Mouse (Mus musculus): ENCODE data around the gene Gtf3a. TPM values are rescaled to one million over a fixed set of nuclear protein-coding genes. Genes with fewer than 3 reads are reported as not detected.

Gtf3a gene
- total and polyA plus RNA-seq, 3 experiments = 110 to 133 (median 130) TPM

GRCm38 (mm10) chr5:146933466-146933865 lies 15.0 kb upstream of the Gtf3a start:
- Histone ChIP-seq H3K9ac (ENCODE audit: insufficient read depth, low read depth) (no peak overlapping the region), H3K4me2 (ENCODE audit: insufficient read depth, low read depth, poor library complexity, severe bottlenecking) (no peak overlapping the region), H3K9me3 (replicated peaks; ENCODE audit: low read length) (no peaks in the 10 kb centered on the region), H3K79me2 (replicated peaks; ENCODE audit: control insufficient read depth, extremely low read depth, insufficient read depth, poor library complexity, severe bottlenecking) (no peaks in the 10 kb centered on the region), H3K27ac (ENCODE audit: insufficient read depth, low read depth) (no peak overlapping the region), H3K36me3 (replicated peaks in 1 of 2; ENCODE audit: control insufficient read depth in 1 of 2, insufficient read depth in 1 of 2, low read length in 1 of 2) (no peaks in the 10 kb centered on the region), H3K4me3 (replicated peaks in 1 of 3; ENCODE audit: low read depth in 2 of 3, low read length in 2 of 3, poor library complexity in 1 of 3) (no peak overlapping the region), H3K4me1 (ENCODE audit: control insufficient read depth in 1 of 2, insufficient read depth in 2 of 2) (peaks cover 3 to 7% of the 10 kb centered on the region in 2 experiments; a peak in 3 of 4 replicates), H3K27me3 (replicated peaks) (no peaks in the 10 kb centered on the region)
- no peak for DNase-seq (ENCODE audit: extremely low read depth)
- dilution Hi-C loops (cut with MboI; ENCODE audit: extremely low pct_ligation_motif_present, extremely low pct_unique_long_range_greater_than_20kb, low sequenced_read_pairs) = no loop called here
- in situ Hi-C loops (cut with MboI; ENCODE audit: low pct_ligation_motif_present, low pct_unique_long_range_greater_than_20kb, low sequenced_read_pairs) = no loop called here
- no peak for TF ChIP-seq PAX5 (IDR thresholded peaks at IDR 0.05; ENCODE audit: low read length)
- no peak for TF ChIP-seq BHLHE40 (IDR thresholded peaks at IDR 0.05; ENCODE audit: low read depth, low read length)
- TF ChIP-seq KAT2A (IDR thresholded peaks at IDR 0.05; ENCODE audit: insufficient replicate concordance, low read length) = no peak
- no peak for TF ChIP-seq GABPA (IDR thresholded peaks at IDR 0.05; ENCODE audit: insufficient replicate concordance, low read depth, low read length)
- no peak for TF ChIP-seq ZNF384 (IDR thresholded peaks at IDR 0.05; ENCODE audit: low read depth, low read length)
- no peak for TF ChIP-seq HCFC1 (IDR thresholded peaks at IDR 0.05; ENCODE audit: low read depth, low read length)
- no peak for TF ChIP-seq RCOR1 (conservative IDR thresholded peaks at IDR 0.05; ENCODE audit: low read depth, low read length)
- no peak for TF ChIP-seq E2F4 (IDR thresholded peaks at IDR 0.05; ENCODE audit: insufficient replicate concordance, low read depth, low read length)
- no peak for TF ChIP-seq TCF12 (IDR thresholded peaks at IDR 0.05; ENCODE audit: low read depth, low read length)
- no peak for TF ChIP-seq POLR2AphosphoS2 (IDR thresholded peaks at IDR 0.05; ENCODE audit: low read depth, low read length)

- Histone ChIP-seq H3K4me1 (ENCODE audit: control insufficient read depth in 1 of 2, insufficient read depth in 2 of 2) (no peaks in the 10 kb centered on the region), H3K4me2 (ENCODE audit: insufficient read depth, low read depth, poor library complexity, severe bottlenecking) (no peak overlapping the region), H3K9me3 (replicated peaks; ENCODE audit: low read length) (peaks cover 3% of the 10 kb centered on the region), H3K36me3 (replicated peaks in 1 of 2; ENCODE audit: control insufficient read depth in 1 of 2, insufficient read depth in 1 of 2, low read length in 1 of 2) (no peaks in the 10 kb centered on the region), H3K9ac (ENCODE audit: insufficient read depth, low read depth) (no peak overlapping the region), H3K27me3 (replicated peaks) (no peaks in the 10 kb centered on the region), H3K79me2 (replicated peaks; ENCODE audit: control insufficient read depth, extremely low read depth, insufficient read depth, poor library complexity, severe bottlenecking) (no peaks in the 10 kb centered on the region), H3K4me3 (replicated peaks in 1 of 3; ENCODE audit: low read depth in 2 of 3, low read length in 2 of 3, poor library complexity in 1 of 3) (no peak overlapping the region), H3K27ac (ENCODE audit: insufficient read depth, low read depth) (no peak overlapping the region)
- dilution Hi-C loops (cut with MboI; ENCODE audit: extremely low pct_ligation_motif_present, extremely low pct_unique_long_range_greater_than_20kb, low sequenced_read_pairs) = no loop called here
- no peak for DNase-seq (ENCODE audit: extremely low read depth)
- no peak for TF ChIP-seq CHD2 (IDR thresholded peaks at IDR 0.05; ENCODE audit: low read length)
- no peak for TF ChIP-seq POLR2AphosphoS2 (IDR thresholded peaks at IDR 0.05; ENCODE audit: low read depth, low read length)
- TF ChIP-seq CHD1 (IDR thresholded peaks at IDR 0.05; ENCODE audit: low read depth, low read length) = no peak
- no peak for TF ChIP-seq IRF4 (IDR thresholded peaks at IDR 0.05; ENCODE audit: low read depth, low read length)
- no peak for TF ChIP-seq MAFK (IDR thresholded peaks at IDR 0.05; ENCODE audit: insufficient replicate concordance, low read length)
- no peak for TF ChIP-seq ZC3H11A (IDR thresholded peaks at IDR 0.05; ENCODE audit: low read depth, low read length)
- no peak for TF ChIP-seq JUND (conservative IDR thresholded peaks at IDR 0.05; ENCODE audit: low read depth, low read length)
- TF ChIP-seq ZKSCAN1 (IDR thresholded peaks at IDR 0.05; ENCODE audit: borderline replicate concordance, low read depth, low read length) = no peak
- in situ Hi-C loops (cut with MboI; ENCODE audit: low pct_ligation_motif_present, low pct_unique_long_range_greater_than_20kb, low sequenced_read_pairs) = no loop called here
Measured at GRCm38 (mm10) chr5:146937541-146938503, 10.6 kb upstream of the Gtf3a start.
